Mouse (Mus musculus) mouse embryonic stem cell (cell line): ENCODE data around the gene Clasp1.

Experiments
- in situ Hi-C, 2 experiments: fragments of 300-500 bp; cut with MboI; formaldehyde crosslinking; loops; 1 replicate in 1 of 2; 3 replicates in 1 of 2; pipeline ENCODE4 v1.14.3; 2019 to 2020; ENCODE audit warnings: low sequenced_read_pairs in 2 of 2, low pct_unique_long_range_greater_than_20kb in 1 of 2, mixed read lengths in 1 of 2; ENCODE audit not compliant: unreplicated experiment in 1 of 2

Clasp1 gene

DNA sequence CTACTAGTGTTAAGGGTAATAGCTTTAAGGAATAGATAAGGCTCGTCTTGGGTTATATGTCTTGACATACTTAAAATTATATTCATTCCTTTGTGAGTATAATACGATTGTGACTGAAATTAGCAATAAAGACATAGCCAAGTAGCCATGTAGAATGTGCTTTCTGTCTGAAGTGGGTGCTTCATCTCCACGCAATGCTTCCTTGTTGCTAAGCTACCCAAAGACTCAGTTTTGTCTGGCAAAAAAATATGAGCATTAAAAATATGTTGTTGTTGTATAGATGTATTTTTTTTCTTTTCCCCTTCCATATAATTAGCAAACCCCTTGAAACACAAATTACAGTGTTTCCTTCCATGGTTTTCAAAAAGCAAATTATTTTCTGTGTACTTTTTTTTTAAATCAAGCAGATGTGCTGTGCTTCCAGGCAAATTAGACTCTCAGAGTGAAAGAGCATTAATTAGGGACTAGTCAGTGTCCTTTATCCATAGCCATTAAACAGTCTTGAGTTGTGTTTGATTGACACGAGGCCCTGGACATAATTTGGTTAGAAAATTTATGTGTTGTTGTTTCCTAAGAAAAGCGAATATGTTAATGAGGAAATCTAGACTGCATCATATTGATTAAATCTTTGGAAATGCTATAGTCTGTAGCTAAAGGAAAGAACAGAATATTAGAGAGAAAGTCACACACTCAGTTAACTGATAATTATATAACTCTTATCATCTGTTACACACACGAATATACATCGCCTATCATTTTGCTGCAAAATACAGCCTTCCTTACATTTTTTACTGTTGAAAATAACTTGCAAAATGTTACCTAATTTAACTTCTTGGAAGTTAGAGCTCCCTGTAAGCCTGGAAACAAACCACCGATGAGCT is 91.9 kb downstream of the Clasp1 start:
- in situ Hi-C loops = no loop called here

GRCm38 (mm10) chr1:118481365-118481702 is 92.5 kb downstream of the Clasp1 start:
- in situ Hi-C loops = no loop called here

DNA sequence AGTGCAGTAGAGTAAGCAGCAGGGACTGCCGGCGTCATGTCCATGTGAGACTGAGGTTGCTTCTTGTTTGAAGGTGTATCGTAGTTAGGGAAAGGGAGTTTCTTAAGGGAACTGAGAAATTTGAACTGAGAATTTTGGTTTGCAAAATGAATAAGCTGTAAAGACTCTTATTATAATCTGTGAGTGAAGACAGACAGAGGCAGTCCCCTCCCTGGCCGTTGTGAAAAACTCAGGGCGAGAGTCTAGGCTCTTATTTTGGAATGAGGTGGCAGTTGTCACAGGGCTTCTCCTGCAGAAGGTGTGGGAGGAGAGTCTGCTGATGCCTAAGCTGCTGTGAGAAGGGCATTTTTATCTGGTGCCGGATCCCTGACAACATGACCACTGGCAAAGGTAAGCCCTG is 92.8 kb downstream of the Clasp1 start:
- in situ Hi-C loops = no loop called here

DNA sequence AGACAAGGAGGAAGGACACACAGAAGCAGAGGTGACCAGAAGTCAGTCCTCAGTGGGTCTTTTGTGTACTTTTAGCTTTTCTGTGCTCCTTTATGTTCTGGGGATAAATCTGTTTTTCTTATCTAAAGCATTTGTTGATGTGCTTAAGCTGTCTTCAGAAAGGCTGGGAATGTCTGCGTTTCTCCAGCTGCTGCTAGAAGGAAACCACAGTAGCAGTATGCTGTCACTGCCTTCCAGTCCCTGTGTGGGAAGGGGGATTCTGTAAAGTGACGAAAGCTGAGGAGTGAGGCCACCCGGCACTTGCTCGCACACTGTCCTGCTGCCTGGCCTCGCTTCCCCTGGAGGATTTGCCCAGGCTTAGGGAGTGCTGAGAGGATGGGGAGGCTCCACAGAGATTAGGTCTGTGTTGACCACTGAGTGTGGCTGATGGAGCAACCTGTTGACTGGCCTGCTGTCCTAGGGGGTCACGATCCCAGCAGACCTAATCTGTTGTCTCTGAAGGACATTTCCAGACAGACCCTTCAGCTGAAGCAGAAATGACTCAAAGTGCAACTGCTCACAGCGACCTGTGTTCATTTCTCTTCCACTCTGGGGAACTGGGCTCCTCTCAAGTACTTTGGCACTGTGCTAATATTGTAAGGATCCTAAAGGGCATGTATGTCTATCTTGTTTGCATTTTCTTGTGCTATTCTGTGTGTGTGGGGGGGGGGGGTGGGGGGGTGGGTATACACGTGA is 93.6 kb downstream of the Clasp1 start:
- in situ Hi-C loops = no loop called here

- in situ Hi-C loops = no loop called here
Observed at GRCm38 (mm10) chr1:118483504-118484096, 94.7 kb downstream of the Clasp1 start.

GRCm38 (mm10) chr1:118485572-118485971 is 96.7 kb downstream of the Clasp1 start:
- in situ Hi-C loops = no loop called here

DNA sequence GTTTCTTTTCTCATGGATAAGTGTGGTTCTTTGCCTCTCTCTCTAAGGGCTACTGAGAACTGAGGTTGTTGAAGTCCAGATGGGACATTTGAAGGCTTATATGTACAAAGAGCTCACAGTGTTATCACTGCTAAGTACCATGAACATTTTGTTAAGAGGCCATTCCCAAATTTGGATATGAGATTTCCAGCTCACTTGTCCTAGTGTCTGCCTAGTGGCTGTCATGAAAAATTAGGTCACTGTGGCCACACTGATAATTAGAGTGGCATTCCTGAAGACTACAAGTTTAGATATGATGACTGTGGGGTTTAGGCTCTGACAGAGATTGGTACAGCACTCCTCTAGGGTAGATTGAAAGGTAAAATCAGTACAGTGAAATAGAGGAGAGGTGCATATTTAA is 97.2 kb downstream of the Clasp1 start:
- in situ Hi-C loops = no loop called here

DNA sequence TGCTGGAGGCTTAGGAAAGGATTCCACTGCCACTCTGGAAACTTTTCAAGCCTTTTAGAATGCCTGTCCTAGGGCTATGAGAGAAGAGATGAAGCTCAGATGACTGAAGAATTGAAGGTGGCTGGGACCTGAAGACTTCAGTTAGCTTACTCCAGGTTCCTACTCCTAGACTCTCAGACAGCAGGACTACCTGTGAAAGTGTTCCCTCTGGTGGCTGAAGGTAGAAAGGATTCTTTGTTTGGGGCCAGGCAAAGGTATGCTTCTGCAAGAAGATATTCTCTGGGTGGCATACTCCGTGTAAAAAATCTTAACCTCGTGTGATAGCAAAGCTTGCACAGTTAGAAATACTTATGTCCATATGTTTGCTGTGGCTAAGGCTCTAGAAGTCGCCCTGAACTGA is 104.0 kb downstream of the Clasp1 start:
- in situ Hi-C loops = no loop called here

GRCm38 (mm10) chr1:118494551-118494950 is 105.7 kb downstream of the Clasp1 start:
- in situ Hi-C loops = no loop called here

GRCm38 (mm10) chr1:118498311-118498710 is 109.5 kb downstream of the Clasp1 start:
- in situ Hi-C loops = no loop called here

DNA sequence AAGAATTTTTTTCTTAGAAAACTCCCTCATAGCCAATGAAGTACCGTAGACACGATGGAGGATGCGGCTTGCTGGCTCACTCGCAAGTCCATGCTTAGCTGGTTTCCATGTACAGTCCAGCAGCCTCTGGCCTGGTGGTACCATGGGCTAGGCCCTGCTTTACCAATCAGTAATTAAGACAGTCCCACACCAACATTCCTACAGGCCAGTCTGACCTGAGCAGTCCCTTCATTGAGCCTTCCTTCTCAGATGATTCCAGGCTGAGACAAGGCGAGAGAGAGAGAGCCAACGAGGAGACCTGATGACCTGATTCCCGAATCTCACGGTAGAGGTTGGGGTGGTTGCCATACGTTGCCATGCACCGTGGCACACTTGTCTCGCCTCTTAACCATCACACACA is 111.7 kb downstream of the Clasp1 start:
- in situ Hi-C loops = no loop called here

GRCm38 (mm10) chr1:118501691-118502090 is 112.8 kb downstream of the Clasp1 start:
- in situ Hi-C loops = no loop called here

DNA sequence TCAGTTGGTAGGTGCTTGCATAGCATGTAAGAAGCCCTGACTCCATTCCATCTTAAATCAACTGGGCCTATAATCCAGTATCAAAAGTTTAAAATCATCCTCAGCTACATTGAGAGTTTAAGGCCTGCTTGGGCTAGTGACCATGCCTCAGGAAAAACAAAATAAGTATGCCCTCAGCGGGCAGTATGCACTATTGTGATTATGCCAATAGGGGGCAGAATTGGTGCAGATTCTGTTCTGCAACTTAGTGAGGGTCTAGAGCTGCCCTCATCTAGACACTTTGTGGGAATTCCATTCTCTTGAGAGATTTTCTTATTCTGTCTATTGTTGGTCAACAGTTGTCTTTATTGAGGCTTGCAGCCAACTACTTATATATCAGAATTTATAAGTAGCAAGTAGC is 116.9 kb downstream of the Clasp1 start:
- in situ Hi-C loops = no loop called here

DNA sequence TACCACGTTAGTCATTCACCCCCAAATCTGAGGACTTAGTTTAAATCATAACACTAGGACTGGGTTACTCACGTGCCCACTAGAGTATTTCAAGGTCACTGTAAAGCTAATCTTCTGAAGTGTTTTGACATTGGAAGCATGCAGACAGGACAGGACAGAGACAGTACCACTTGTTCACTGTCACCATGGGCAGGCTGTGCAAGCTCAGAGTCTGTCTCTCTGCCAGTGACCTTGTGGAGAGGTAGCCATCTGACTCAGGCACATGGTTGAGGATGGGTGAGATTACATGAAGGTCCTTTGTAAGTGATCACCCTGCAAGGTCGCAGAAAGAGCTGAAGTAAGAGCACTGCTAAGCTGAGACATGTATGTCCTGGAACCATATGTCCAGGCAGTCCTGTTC is 122.1 kb downstream of the Clasp1 start:
- in situ Hi-C loops = no loop called here

DNA sequence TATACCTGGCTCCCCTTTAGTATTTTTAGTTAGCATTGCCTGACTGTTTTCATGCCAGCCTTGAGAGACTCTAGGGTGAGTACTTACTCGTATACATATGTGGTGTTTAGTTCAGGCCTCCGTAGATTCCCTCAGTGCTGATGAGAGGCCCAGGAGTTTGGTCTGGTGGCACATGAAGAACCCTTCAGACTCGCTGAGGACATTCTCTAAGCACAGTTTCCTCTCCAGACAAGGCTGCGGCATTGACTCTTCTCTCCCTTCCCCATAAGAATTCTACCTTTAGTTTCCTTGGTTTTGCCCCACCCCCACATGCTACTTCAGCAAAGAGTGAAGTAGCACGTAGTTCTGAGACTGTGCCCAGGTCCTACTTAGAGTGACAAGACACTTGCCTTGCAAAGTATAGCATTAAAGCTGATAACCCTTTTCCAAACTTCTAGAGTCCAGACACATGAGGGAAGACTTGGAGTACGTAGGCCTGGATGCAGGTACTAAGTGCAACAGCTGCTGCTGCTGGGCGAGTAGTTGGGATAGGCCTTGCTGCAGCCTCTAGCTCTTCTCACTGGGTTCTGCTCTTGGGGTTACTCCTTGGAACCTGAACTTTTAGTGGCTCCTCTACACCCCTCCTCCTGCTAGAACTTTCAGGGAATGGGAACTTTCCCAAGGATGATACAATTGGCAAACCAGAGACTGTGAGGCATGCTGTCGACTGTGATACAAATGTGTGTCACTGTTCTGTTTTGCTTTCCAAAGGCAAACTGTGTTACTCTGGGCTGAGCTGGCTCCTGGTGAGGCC is 123.1 kb downstream of the Clasp1 start:
- in situ Hi-C loops = no loop called here

- in situ Hi-C loops = no loop called here
Observed at GRCm38 (mm10) chr1:118516256-118516655, 127.4 kb downstream of the Clasp1 start.

DNA sequence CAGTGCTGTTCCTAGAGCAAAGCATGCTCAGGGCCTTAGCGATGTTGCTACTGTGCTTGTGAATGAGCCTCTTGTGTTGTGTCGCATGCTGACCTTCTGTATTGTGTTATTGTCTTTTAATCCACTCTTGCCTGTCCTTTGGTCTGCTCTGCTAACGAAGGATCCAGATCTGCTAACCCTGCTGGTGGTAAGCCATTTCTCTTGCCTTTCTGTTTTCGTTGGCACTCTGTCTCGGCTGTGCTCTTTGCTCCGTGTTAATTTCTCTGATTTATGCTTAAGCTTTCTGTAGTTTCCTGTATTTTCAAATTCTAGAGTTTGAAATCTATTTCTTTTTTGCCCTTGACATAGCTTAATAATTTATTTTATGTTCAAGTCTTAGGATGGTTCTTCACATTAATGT is 134.3 kb downstream of the Clasp1 start:
- in situ Hi-C loops = no loop called here

- in situ Hi-C loops = no loop called here
Observed at GRCm38 (mm10) chr1:118525336-118525735, 136.5 kb downstream of the Clasp1 start.

- in situ Hi-C loops = no loop called here
Observed at GRCm38 (mm10) chr1:118529213-118529612, 140.4 kb downstream of the Clasp1 start.
